Mouse (Mus musculus): ENCODE data around the gene Cd109.

- TF ChIP-seq CTCF (IDR thresholded peaks at IDR 0.05; ENCODE audit: extremely low read depth, insufficient read depth, insufficient read length, insufficient replicate concordance) (no peak), POLR2A (IDR thresholded peaks at IDR 0.05; ENCODE audit: low read depth, low read length) (no peak)
These were observed 120.2 kb downstream of the Cd109 start for GRCm38 (mm10) chr9:78735519-78735918.

Data from spleen, adult 2 months (tissue).